Comparison of ENCODE assay signal across 19 mouse cellular contexts in the genomic region with DNA sequence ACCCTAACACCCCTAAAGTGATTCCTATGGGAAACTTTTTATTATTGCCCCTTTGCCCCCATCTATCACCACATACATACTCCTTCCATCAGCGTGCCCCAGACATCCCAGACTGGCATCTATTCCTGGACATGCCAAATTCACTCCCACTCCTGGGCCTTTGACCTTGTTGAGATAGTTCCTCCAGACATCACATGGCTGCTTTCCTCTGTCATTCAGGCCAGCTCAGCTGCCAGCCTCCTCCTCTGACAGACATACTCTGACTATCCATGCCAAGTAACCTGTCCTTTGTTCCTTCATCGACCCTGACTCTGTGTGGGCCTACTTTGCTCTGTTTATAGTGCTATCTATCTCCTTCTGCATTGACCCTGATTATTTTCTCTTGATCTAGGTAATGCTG. TPM values are rescaled to one million over a fixed set of nuclear protein-coding genes. Genes with fewer than 3 reads are reported as not detected.
A peak's percentile ranks its signal among the peaks of the same experiment; 100 is the strongest.
DNase-seq lines count a peak whose midpoint lies in the region; ATAC-seq and TF ChIP-seq lines count a peak whose summit lies in the region.
"Had no signal": no experiment of that assay in that cellular context is flagged by ENCODE, and none has a peak within 500 bp of the region (broad histone marks: within the 10 kb centered on the region; RNA-seq: fewer than 3 reads in every experiment).

No protein-coding gene starts in this region.

- 0 out of 2 replicates have a peak, but pooled peaks have one; percentile 49 for TF ChIP-seq EP300 in heart, adult 2 months (IDR thresholded peaks at IDR 0.05; ENCODE audit: insufficient read depth, low read depth, low read length)

- H3K36me3 ChIP-seq in heart, adult 2 months (ENCODE audit: control insufficient read depth, insufficient read depth, low read length) = no peaks in the 10 kb centered on the region; the same call in 1 of the 2 replicates
- H3K36me3 ChIP-seq in heart, embryonic 12.5 days = no peaks in the 10 kb centered on the region
- H3K36me3 ChIP-seq: hindbrain, embryonic 13.5 days; liver, embryonic 12.5 days; midbrain, embryonic 12.5 days had no signal

- intact Hi-C loops in heart, postnatal 36 days (cut with DNase I) = no loop called here
- intact Hi-C loops in heart, adult 2 months (cut with DNase I) = loop anchor here (10.0 kb wide), 1 partner anchor 216 kb away; a partner anchor contains a TSS

- H3K4me3 ChIP-seq in heart, adult 2 months = no peak overlapping the region
- no peak overlapping the region for H3K4me3 ChIP-seq in heart, embryonic 12.5 days
- H3K4me3 ChIP-seq: forebrain, embryonic 13.5 days; gastrocnemius, adult 2 months; hindbrain, embryonic 13.5 days; liver, embryonic 12.5 days; midbrain, embryonic 12.5 days had no signal

- ATAC-seq in heart, embryonic 12.5 days (ENCODE audit: insufficient number of reproducible peaks, low FRiP score) = no peak
- ATAC-seq: forebrain, embryonic 13.5 days; liver, embryonic 12.5 days had no signal

- no peak for TF ChIP-seq CTCF in heart, adult 2 months (IDR thresholded peaks at IDR 0.05)

- TF ChIP-seq POLR2A in heart, adult 2 months (IDR thresholded peaks at IDR 0.05; ENCODE audit: insufficient read depth, low read depth, low read length) = no peak

- H3K4me1 ChIP-seq in heart, adult 2 months (ENCODE audit: control insufficient read depth, insufficient read depth, low read length) = peaks cover 2% of the 10 kb centered on the region
- H3K4me1 ChIP-seq in heart, embryonic 12.5 days (replicated peaks) = peaks cover 17% of the 10 kb centered on the region
- H3K4me1 ChIP-seq: forebrain, embryonic 13.5 days; hindbrain, embryonic 13.5 days; midbrain, embryonic 12.5 days had no signal

- H3K79me2 ChIP-seq in heart, adult 2 months (replicated peaks; ENCODE audit: control insufficient read depth, insufficient read depth, low read length) = no peaks in the 10 kb centered on the region

- peak; percentile 96 for DNase-seq in heart, adult 11 months
- DNase-seq in heart, postnatal 36 days = no peak
- peak; percentile 26 to 49 for DNase-seq in heart, adult 2 months
- peak; percentile 38 for DNase-seq in heart, postnatal 4 days
- DNase-seq in kidney, adult 18-20 months = no peak
- no peak for DNase-seq in kidney, postnatal 4 days
- DNase-seq: cerebellum, adult 9-10 months; gastrocnemius, adult 2 months; kidney, adult 11 months; layer of hippocampus, postnatal 36 days; lung, adult 18-20 months; lung, postnatal 10 days; thymus, adult 18-20 months; thymus, postnatal 4 days had no signal

- peak overlapping the region; percentile 44 for H3K27ac ChIP-seq in heart, adult 2 months
- peak overlapping the region; percentile 30; the same call in 1 of the 2 replicates for H3K27ac ChIP-seq in heart, embryonic 12.5 days (ENCODE audit: poor library complexity, severe bottlenecking)
- H3K27ac ChIP-seq: forebrain, embryonic 13.5 days; gastrocnemius, adult 2 months; hindbrain, embryonic 13.5 days; liver, embryonic 12.5 days; midbrain, embryonic 12.5 days had no signal

- H3K9ac ChIP-seq in heart, adult 2 months (ENCODE audit: low read depth, low read length) = no peak overlapping the region
- no peak overlapping the region for H3K9ac ChIP-seq in heart, embryonic 12.5 days
- H3K9ac ChIP-seq: forebrain, embryonic 13.5 days; hindbrain, embryonic 13.5 days; liver, embryonic 12.5 days; midbrain, embryonic 12.5 days had no signal

- WGBS in heart, adult 2 months = 40% methylated on average over 2 of the region's 2 CpGs
- 38% methylated on average over 2 of the region's 2 CpGs for WGBS in heart, embryonic 12.5 days

- no peaks in the 10 kb centered on the region for H3K27me3 ChIP-seq in heart, adult 2 months (ENCODE audit: control insufficient read depth, insufficient read depth, low read length)
- no peaks in the 10 kb centered on the region for H3K27me3 ChIP-seq in heart, embryonic 12.5 days (replicated peaks)
- H3K27me3 ChIP-seq: forebrain, embryonic 13.5 days; hindbrain, embryonic 13.5 days; liver, embryonic 12.5 days; midbrain, embryonic 12.5 days had no signal

- no peaks in the 10 kb centered on the region for H3K9me3 ChIP-seq in heart, embryonic 12.5 days (replicated peaks)
- H3K9me3 ChIP-seq: forebrain, embryonic 13.5 days; hindbrain, embryonic 13.5 days; liver, embryonic 12.5 days; midbrain, embryonic 12.5 days had no signal

- no peak overlapping the region for H3K4me2 ChIP-seq in heart, embryonic 12.5 days
- H3K4me2 ChIP-seq: forebrain, embryonic 13.5 days; hindbrain, embryonic 13.5 days; liver, embryonic 12.5 days; midbrain, embryonic 12.5 days had no signal

RNA-seq across cellular contexts. Expression of a gene that starts 6.6 kb away (rescaled TPM):
- 100 to 1,000 TPM; 244 to 245 TPM for total RNA-seq in heart, postnatal 36 days (2021)
- 100 to 1,000 TPM; 218 to 258 TPM for total RNA-seq in heart, adult 2 months (2021)
- polyA plus RNA-seq in heart, adult 2 months (2012; rRNA removed) = 78.4 and 141 TPM in 2 replicates
- polyA plus RNA-seq in heart, embryonic 12.5 days (2016; fragmentation: Nextera tagmentation; extraction: Ambion mirVana) = 65.0 and 65.4 TPM in 2 replicates
- total RNA-seq in heart, postnatal 4 days (2021) = 100 to 1,000 TPM; 212 to 232 TPM

Comparison
In these comparisons a context has a peak if more than half of its experiments do, and no peak if none do; other contexts are left out.
1. DNase-seq: peak in heart, adult 11 months (single experiment), heart, adult 2 months (2 of 2) and heart, postnatal 4 days (single experiment); none in heart, postnatal 36 days (0 of 2), kidney, adult 18-20 months (single experiment) and kidney, postnatal 4 days (0 of 2).